Mouse (Mus musculus): Measurements from ENCODE around the gene Sept9. TPM values are rescaled to one million over a fixed set of nuclear protein-coding genes. Genes with fewer than 3 reads are reported as not detected.

The Sept9 gene
- polyA plus RNA-seq, 1 experiment = 12.2 TPM

DNA sequence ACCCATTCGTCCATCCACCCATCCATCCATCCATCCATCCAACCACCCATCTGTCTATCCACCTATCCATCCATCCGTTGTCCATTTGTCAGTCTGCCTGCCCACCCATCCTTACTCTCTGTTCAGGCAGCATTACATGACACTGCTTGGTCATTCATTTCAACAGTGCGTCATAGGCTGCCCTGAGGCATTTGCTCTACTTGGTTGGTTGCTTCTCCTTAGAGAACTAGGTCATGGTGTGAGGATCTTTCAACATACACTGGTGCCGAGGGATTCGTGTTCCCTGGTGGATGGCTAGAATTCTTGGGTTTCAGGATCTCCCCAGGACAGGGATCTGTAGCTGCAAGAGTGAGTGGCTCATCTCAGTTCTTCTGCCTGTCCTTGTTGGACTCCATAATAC, 144.3 kb downstream of the Sept9 start:
- H3K4me1 ChIP-seq (ENCODE audit: control insufficient read depth, insufficient read depth, low read length) = peaks cover 13% of the 10 kb centered on the region
- H3K27ac ChIP-seq (ENCODE audit: control insufficient read depth, insufficient read depth, low read depth, low read length) = no peak overlapping the region
- TF ChIP-seq POLR2A (IDR thresholded peaks at IDR 0.05; ENCODE audit: control insufficient read depth, low read depth, low read length) = no peak
- TF ChIP-seq CTCF (IDR thresholded peaks at IDR 0.05; ENCODE audit: control insufficient read depth, insufficient read depth, insufficient replicate concordance, low read depth, low read length) = no peak

DNA sequence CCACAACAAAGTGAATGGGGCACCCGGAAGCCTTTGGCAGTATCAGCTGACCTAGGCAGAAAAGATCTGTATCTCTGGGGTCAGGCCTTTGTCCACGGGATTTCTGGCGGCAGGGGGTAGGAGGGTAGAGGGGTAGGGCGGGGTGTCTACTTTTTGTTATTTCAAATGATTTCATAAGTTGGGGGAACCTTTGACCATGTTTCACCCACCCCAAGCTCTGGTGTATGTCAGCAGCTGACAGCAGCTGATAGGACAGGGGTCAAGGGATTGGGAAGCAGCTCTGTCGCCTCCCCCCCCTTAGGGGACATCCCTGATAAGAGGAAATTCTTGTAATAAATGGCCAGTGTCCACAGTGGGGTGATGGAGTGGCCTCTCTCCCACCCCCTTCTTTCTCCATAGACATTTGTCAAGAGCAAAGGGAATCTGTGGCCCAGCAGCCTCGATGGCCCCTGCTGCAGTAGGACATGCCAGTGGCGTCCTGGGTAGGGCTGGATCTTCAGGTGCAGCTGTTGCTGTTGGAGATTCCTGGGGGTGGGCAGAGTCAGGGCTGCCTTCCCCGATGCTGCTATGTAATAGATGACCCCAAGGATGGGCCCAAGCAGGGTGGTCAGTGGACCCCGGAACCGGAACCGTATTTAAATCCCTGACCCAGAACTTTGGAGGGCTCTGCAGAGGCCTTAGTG, 145.0 kb downstream of the Sept9 start:
- H3K4me1 ChIP-seq (ENCODE audit: control insufficient read depth, insufficient read depth, low read length) = peaks cover 13% of the 10 kb centered on the region
- H3K27ac ChIP-seq (ENCODE audit: control insufficient read depth, insufficient read depth, low read depth, low read length) = no peak overlapping the region
- no peak overlapping the region for H3K4me3 ChIP-seq (ENCODE audit: control insufficient read depth, low read depth, low read length)
- H3K36me3 ChIP-seq (ENCODE audit: control insufficient read depth, insufficient read depth, low read length) = no peaks in the 10 kb centered on the region
- TF ChIP-seq POLR2A (IDR thresholded peaks at IDR 0.05; ENCODE audit: control insufficient read depth, low read depth, low read length) (no peak), CTCF (IDR thresholded peaks at IDR 0.05; ENCODE audit: control insufficient read depth, insufficient read depth, insufficient replicate concordance, low read depth, low read length) (no peak)
- H3K27me3 ChIP-seq (ENCODE audit: control insufficient read depth, insufficient read depth, low read length) = no peaks in the 10 kb centered on the region

More for the DNA sequence above, 144.3 kb downstream of the Sept9 start:
- Histone ChIP-seq H3K36me3 (ENCODE audit: control insufficient read depth, insufficient read depth, low read length) (no peaks in the 10 kb centered on the region), H3K27me3 (ENCODE audit: control insufficient read depth, insufficient read depth, low read length) (no peaks in the 10 kb centered on the region), H3K4me3 (ENCODE audit: control insufficient read depth, low read depth, low read length) (no peak overlapping the region)

DNA sequence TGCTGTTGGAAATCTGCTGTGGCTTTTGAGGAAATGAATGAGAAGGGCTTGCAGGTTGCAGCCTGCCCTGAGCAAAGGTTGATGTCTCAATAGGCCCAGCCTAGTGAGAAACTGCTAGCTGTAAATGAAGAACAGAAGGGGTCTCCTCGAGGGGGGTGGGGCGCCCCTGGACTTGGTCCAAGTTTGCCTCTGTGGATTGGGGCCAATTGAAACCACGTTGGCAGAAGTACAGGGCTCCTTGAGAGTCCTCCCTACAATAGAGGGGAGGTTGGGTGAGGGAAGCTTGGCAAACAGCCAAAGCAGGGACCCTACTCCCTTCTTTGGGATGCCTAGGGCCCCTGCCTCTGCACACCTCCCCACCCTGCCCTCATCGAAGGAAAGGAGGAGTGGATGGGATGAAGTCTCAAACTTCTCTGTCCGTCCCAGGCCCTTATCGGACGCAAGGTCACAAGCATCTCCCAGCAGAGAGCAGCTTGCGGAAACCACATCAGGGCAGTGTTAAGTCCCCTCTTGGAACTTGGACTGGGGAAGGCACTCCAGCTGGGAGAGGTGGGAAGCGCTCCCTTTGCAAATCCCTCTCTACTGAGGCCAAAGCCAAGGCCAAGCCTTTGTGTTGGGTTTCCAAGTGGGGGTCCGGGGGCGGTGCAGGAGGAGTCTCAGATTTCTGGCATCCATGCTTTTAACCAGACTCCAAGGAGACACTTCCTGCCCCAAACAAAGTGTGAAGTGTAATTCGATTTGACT, 145.7 kb downstream of the Sept9 start:
- Histone ChIP-seq H3K4me3 (ENCODE audit: control insufficient read depth, low read depth, low read length) (no peak overlapping the region), H3K27me3 (ENCODE audit: control insufficient read depth, insufficient read depth, low read length) (no peaks in the 10 kb centered on the region), H3K27ac (ENCODE audit: control insufficient read depth, insufficient read depth, low read depth, low read length) (no peak overlapping the region), H3K4me1 (ENCODE audit: control insufficient read depth, insufficient read depth, low read length) (peaks cover 13% of the 10 kb centered on the region), H3K36me3 (ENCODE audit: control insufficient read depth, insufficient read depth, low read length) (no peaks in the 10 kb centered on the region)
- no peak for TF ChIP-seq POLR2A (IDR thresholded peaks at IDR 0.05; ENCODE audit: control insufficient read depth, low read depth, low read length)
- TF ChIP-seq CTCF (IDR thresholded peaks at IDR 0.05; ENCODE audit: control insufficient read depth, insufficient read depth, insufficient replicate concordance, low read depth, low read length) = no peak

DNA sequence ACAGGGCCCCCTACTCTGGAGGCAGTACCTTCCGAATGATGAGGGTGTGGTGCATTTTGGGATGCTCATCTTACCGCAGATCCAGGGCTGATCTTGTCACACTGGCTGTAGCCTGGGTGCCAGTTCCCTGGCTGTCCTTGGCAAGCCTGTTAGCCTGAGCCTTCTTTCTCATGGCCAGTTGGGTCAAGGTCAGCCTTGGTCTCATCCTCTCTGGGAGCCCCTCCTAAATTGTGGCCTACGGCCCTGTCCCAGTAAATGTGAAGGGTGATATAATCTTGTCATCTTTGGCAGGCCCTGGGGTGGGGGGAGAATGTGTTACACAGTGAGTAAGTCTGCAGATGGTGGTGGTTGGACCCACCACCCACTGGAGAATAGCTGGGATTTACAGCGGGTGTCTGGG, 147.8 kb downstream of the Sept9 start:
- TF ChIP-seq POLR2A (IDR thresholded peaks at IDR 0.05; ENCODE audit: control insufficient read depth, low read depth, low read length) (no peak), CTCF (IDR thresholded peaks at IDR 0.05; ENCODE audit: control insufficient read depth, insufficient read depth, insufficient replicate concordance, low read depth, low read length) (no peak)
- Histone ChIP-seq H3K27ac (ENCODE audit: control insufficient read depth, insufficient read depth, low read depth, low read length) (no peak overlapping the region), H3K4me3 (ENCODE audit: control insufficient read depth, low read depth, low read length) (no peak overlapping the region), H3K4me1 (ENCODE audit: control insufficient read depth, insufficient read depth, low read length) (peaks cover 13% of the 10 kb centered on the region), H3K36me3 (ENCODE audit: control insufficient read depth, insufficient read depth, low read length) (no peaks in the 10 kb centered on the region), H3K27me3 (ENCODE audit: control insufficient read depth, insufficient read depth, low read length) (no peaks in the 10 kb centered on the region)

DNA sequence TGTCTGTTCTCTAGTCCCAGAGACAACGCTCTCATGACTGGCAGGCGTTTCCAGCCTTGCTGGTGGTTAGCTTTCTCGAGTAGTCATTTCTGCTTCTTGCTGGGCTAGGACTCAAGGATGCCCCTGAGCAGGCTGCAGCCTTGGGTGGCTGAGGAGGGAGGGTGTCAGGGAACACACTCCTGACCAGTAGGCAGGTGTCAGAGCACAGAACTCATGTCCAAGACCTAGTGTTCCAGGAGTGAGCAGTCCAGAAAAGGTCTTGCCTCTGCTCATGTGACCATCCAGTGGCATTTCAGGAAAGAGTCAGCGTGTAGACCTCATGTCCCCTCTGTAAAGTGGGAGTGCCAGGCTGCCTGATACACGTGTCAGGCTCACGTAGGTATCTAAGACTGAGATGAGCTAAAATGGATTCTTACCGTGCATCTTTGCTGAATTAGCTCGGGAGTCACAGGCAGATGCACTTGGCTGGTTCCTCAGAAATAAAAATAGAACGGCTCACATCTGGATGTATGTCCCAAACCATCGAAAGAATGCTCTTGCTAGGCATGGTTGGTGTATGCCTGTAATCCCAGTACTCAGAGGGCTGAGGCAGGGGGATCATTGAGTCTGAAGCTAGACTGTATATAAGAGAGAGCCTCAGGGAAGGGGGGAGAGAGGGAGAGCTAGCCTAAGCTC, 149.1 kb downstream of the Sept9 start:
- Histone ChIP-seq H3K27ac (ENCODE audit: control insufficient read depth, insufficient read depth, low read depth, low read length) (no peak overlapping the region), H3K4me3 (ENCODE audit: control insufficient read depth, low read depth, low read length) (no peak overlapping the region), H3K4me1 (ENCODE audit: control insufficient read depth, insufficient read depth, low read length) (peaks cover 14% of the 10 kb centered on the region)

DNA sequence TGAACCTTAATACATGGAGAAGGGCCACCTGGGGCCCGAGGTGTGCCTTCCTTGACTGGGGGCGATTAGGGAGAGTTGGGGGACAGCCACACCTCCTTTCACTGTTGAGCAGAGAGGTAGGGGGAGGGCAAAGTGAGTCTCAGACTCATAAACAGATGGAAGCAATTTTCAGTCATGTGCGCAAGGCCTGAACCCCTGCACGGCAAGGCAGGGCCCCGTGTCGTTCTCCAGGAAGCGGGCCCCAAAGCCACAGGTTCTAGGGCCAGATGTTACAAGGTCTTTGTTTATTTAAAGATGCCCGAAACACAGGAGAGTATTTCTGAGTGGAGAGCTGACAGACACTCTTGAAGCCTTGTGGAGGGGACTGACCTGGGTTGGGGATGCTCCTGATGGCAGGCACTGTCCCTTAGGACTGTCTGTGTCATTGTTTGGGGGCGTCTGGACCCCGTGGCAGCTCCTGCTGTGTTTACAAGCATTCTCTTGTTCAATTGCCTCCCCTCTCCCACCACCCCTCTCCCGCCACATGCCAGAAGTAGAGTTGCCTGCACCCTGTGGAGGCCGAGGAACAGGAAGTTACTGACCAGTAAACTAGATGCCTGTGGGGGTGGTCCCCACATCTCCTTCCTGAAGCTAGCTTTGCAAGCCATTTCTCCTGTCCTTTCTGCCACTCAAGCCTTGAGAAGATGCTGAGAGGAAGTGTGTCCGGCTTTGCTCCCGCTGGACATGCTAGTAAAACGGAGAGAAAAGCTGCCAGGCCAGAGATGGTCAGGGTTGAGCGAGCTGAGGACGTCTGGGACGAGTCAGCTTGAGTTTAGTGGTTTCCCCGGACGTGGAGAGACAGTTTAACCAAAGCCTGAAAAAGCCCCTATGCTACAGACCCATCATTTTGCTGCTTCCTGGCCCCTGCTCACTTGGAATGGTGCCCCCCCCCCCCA, 150.2 kb downstream of the Sept9 start:
- TF ChIP-seq POLR2A (IDR thresholded peaks at IDR 0.05; ENCODE audit: control insufficient read depth, low read depth, low read length) (no peak), CTCF (IDR thresholded peaks at IDR 0.05; ENCODE audit: control insufficient read depth, insufficient read depth, insufficient replicate concordance, low read depth, low read length) (no peak)
- Histone ChIP-seq H3K27ac (ENCODE audit: control insufficient read depth, insufficient read depth, low read depth, low read length) (no peak overlapping the region), H3K4me1 (ENCODE audit: control insufficient read depth, insufficient read depth, low read length) (peaks cover 15% of the 10 kb centered on the region), H3K4me3 (ENCODE audit: control insufficient read depth, low read depth, low read length) (no peak overlapping the region), H3K36me3 (ENCODE audit: control insufficient read depth, insufficient read depth, low read length) (no peaks in the 10 kb centered on the region), H3K27me3 (ENCODE audit: control insufficient read depth, insufficient read depth, low read length) (no peaks in the 10 kb centered on the region)

More for the DNA sequence above, 149.1 kb downstream of the Sept9 start:
- Histone ChIP-seq H3K27me3 (ENCODE audit: control insufficient read depth, insufficient read depth, low read length) (no peaks in the 10 kb centered on the region), H3K36me3 (ENCODE audit: control insufficient read depth, insufficient read depth, low read length) (no peaks in the 10 kb centered on the region)
- no peak for TF ChIP-seq POLR2A (IDR thresholded peaks at IDR 0.05; ENCODE audit: control insufficient read depth, low read depth, low read length)
- no peak for TF ChIP-seq CTCF (IDR thresholded peaks at IDR 0.05; ENCODE audit: control insufficient read depth, insufficient read depth, insufficient replicate concordance, low read depth, low read length)
